Mouse (Mus musculus) cortical plate, adult 2 months (tissue): ENCODE data around the gene Enpp4.

ENCODE experiments used
- CTCF ChIP-seq: fragments of 200-500 bp; IDR thresholded peaks from 2 replicates; pipeline ENCODE4 v1.5.1; 2011; ENCODE audit warnings: mild to moderate bottlenecking, control low read depth, low read length; ENCODE audit not compliant: insufficient read depth; ENCODE audit errors: extremely low read depth
- POLR2A ChIP-seq: fragments of 200-500 bp; IDR thresholded peaks from 2 replicates; pipeline ENCODE4 v1.6.1; 2011; ENCODE audit warnings: mild to moderate bottlenecking, low read length, control low read depth; ENCODE audit not compliant: insufficient read depth; ENCODE audit errors: extremely low read depth

DNA sequence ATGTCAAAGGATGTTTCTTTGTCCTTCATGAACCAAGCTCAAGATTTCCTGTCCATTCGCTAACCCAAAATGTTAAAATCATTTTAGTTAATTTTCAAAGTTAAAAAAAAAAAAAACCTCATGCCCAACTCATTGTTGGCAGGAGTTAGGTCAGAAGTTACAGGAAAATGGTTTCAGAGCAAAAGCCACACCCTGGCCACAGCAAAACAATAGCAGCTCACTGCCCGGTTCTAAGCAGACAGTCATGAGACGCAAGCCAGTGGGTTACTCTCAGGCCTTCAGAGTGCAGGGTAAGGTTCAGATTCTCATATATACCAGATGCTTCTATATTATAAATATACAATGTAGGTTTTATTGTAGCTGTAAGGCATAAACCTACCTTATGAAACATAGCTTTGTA lies 2.7 kb upstream of the Enpp4 start:
- TF ChIP-seq CTCF, result no peak
- no peak for TF ChIP-seq POLR2A
